Mouse (Mus musculus) cerebellum, adult 11-12 months (tissue): ENCODE measurements around the gene Cr2.
"Not testable (repeated sequence)": the region's sequence is repeated elsewhere in the genome, so short reads cannot be mapped to it uniquely, and the experiment has no call there.

Experiments
- DNase-seq: peaks from one replicate; pipeline ENCODE4 v3.0.0; 2022

Cr2 gene

GRCm38 (mm10) chr1:195175980-195176931 is at the start of gene Cr2:
Gene Cr2, minus strand, starts transcription at chr1:195176716.
- no peak for DNase-seq

- DNase-seq = no peak
These were observed 45.3 kb upstream of the Cr2 start for GRCm38 (mm10) chr1:195221781-195222180.

- DNase-seq = not testable (repeated sequence)
These were observed 36.3 kb upstream of the Cr2 start for GRCm38 (mm10) chr1:195212851-195213250.

GRCm38 (mm10) chr1:195184746-195185145 is 8.2 kb upstream of the Cr2 start:
- DNase-seq = no peak

- no peak for DNase-seq
These were observed 11.3 kb downstream of the Cr2 start for GRCm38 (mm10) chr1:195164996-195165755.

- no peak for DNase-seq
These were observed 44.4 kb downstream of the Cr2 start for GRCm38 (mm10) chr1:195132070-195132469.

- DNase-seq = no peak
These were observed 44.9 kb downstream of the Cr2 start for GRCm38 (mm10) chr1:195131675-195132015.

- DNase-seq = peak; percentile 78
These were observed 45.4 kb downstream of the Cr2 start, which contains the start of gene Cr1l for GRCm38 (mm10) chr1:195130953-195131674. Gene Cr1l, minus strand, starts transcription at chr1:195131586.

- DNase-seq = no peak
These were observed 46.0 kb downstream of the Cr2 start for GRCm38 (mm10) chr1:195130479-195130878.

GRCm38 (mm10) chr1:195129867-195130266 is 46.6 kb downstream of the Cr2 start:
- no peak for DNase-seq

GRCm38 (mm10) chr1:195114414-195114813 is 62.1 kb downstream of the Cr2 start:
- no peak for DNase-seq

GRCm38 (mm10) chr1:195113621-195114020 is 62.9 kb downstream of the Cr2 start:
- no peak for DNase-seq

GRCm38 (mm10) chr1:195100693-195101092 is 75.8 kb downstream of the Cr2 start:
- DNase-seq = no peak

GRCm38 (mm10) chr1:195098004-195098403 is 78.5 kb downstream of the Cr2 start:
- no peak for DNase-seq

GRCm38 (mm10) chr1:195092220-195092720 is 84.2 kb downstream of the Cr2 start, which contains the start of gene Cd46:
Gene Cd46, minus strand, starts transcription at chr1:195092249.
- peak; percentile 8 for DNase-seq

GRCm38 (mm10) chr1:195091699-195092219 is 84.8 kb downstream of the Cr2 start:
- DNase-seq = no peak
